Mouse (Mus musculus) retina, embryonic 14.5 days (tissue): ENCODE results near the gene Gdpd3.
A peak's percentile ranks its signal among the peaks of the same experiment; 100 is the strongest.

Experiments used
- DNase-seq: peaks from one replicate; pipeline ENCODE4 v3.0.0-alpha.2; 2015; ENCODE audit warnings: low spot score

Gdpd3 gene

DNA sequence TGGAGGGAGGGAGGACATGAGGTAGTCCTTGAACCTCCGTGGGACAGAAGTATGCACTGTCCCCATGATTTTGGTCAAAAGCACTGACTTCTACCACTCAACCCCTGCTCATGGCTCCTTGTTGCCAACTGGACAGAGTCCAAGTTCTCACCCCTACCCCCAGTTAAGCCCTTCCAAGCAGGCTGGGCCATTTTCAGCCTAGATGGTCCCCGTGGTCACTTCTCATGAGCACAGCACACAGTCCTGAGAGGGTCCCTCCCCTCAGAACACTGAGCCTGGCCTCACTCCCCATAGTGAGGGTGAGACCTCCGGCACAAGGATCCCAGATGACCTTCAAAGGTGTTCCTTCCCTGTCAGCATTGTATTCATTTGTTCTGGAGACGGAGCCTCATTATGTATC, 23.0 kb downstream of the Gdpd3 start:
- DNase-seq: no peak

DNA sequence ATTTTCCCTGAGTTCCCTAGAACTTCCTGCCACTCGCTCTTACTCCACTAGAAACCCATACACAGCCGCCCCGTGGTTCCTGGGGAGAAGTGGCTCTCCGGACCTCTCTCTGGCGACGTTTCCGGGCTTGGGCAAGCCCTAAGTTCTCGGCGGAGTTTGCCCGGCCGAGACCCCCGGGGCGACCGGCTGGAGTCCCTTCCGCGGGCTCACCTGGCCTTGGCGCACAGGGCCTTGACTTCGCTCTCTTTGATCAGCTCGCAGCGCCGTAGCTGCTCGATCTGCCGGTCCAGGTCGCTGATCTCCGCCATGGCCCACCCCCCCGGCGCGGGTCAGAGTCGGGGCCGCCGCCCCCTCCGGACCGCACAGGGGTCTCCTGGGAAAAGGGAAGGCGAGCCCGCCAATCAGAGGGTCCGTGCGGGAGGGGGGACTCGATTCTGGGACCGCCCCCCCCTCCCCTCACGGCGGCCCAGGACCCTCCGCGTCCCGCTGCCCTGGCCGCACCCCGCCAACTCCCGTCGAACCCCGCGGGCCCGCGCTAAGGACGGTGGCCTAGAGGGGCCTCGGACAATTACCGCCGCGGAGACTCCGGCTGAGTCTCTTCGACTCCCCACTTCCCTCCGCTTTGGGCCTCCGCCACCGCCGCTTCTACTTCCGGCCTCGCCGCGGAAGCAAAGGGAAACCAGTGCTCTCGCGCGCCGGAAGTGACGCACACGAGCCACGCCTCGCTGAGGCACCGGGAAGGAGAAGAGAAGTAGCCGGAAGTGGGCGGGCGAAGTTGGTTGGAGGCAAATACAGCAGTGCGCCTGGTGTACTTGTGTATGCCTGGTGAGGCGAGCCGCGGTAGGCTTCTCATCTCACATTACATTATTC, 26.0 kb downstream of the Gdpd3 start, which contains the start of gene Ppp4c:
Gene Ppp4c, minus strand, starts transcription at position 646 of the 870 bp plus-strand sequence.
- DNase-seq: peak; percentile 98

DNA sequence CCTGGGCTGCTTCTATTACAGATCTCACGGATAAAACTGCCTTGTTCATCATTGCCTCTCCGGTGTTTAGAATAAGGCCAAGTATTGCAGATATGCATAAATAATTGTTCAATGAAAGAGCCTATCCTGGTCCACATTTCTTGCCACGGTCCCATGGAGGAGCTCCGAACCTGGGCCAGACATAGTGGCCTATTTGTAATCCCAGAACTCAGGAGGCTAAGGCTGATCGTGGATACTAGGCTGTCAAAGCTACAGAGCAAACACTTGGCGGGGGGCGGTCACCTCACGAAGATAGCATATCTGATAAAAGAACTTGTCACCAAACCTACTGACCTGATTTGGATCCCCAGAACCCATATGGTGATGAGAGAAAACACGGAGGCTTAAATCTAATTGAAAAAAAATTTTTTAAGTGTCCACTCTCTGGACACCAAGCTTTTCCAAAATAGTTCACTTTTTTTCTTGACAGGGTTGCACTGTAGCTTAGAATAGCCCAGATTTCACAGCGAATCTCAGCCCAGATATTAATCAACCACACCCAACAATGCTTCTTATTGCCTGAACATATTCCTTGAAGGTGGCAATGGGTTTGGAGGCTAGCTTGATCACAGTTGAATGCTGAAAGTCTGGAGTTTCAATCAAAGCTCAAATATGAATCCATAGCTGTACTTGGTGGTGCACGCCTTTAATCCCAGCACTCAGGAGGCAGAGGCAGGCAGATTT, 26.7 kb downstream of the Gdpd3 start:
- DNase-seq: no peak

DNA sequence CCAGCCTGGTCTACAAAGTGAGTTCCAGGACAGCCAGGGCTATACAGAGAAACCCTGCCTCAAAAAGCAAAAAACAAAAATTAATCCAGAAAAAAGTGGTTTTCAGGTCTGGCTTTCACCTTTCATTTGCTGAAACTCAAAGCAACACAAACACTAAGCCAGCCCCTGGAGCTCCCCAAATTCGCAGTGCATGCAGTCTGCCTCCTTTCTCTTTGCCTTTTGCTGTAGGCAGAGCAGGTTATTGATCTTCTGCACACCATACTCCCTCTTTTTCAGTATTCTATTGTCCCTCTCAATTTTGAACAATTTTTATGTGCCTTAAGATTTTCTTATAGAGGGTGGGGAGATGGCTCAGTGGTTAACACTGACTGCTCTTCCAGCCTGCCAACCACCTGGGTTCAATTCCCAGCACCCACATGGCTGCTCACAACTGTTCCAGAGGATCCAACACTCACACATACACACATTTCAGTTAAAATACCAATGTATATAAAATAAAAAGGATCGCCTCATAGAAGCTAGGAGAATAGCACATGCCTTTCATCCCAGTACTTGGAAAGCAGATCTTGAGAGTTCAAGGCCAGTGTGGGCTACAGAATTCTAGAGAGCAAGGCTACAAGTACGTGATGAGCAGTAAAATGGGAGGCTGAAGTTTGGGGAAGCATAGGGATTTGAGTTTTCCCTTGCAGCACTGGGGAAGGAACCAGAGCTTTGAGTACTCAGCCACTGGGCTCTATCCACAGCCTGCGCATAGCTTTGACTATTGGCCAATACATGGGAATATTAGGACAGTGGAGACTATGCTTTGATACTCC, 27.5 kb downstream of the Gdpd3 start:
- no peak for DNase-seq

DNA sequence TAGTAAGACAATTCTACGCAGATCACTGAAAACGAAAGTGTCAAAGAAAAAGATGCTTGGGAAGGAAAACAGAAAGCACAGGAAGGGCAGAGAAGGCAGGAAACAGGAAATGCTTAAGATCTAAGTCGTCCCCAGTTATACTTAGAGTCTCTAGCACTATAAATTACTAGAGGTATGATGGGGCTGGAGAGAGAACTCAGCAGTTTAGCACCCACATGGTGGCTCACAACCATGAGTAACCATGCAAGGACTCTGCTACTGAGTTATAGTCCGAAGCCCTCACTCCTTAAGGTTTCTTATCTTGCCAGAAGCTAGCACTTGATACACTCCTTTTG, 28.1 kb downstream of the Gdpd3 start:
- DNase-seq: no peak

DNA sequence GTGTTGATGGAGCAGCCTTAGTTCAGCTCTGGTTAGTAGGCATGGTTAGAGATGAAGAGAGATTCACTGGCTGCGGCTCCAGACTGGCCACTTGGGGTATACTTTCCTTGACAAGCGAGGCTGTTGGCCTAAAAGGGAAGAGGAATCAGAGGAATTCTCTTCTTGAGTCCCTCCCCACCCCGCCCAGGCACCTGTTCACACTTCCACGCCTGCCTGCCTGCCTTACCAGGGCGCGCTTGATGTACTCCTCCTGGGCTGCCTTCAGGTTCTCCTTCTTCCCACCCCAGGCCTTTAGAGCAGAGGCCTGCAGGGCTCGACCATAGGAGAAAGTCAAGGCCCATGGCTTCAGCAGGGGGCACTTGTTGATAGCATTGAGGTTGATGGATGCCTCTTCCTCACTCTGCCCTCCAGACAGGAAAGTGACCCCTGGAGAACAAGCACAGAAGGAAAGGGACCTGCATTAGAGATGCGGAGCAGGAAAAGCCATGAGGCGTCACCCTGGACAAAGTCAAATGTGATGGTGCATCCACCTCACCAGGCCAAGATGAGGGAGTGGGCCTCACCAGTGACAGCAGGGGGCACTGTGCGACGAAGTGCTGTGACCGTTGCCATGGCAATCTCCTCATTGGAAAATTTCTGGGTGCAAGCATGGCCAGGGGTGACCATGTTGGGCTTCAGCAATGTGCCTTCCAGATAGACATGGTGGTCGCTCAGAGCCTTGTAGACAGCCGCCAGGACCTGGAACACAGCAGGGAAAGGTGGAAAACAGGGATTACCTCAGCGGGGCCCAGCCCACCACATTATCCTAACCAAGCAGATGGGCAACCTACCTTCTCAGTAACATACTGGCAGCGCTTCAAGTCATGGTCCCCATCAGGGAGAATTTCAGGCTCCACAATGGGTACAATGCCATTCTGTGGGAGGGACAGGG, 29.5 kb downstream of the Gdpd3 start:
- no peak for DNase-seq

DNA sequence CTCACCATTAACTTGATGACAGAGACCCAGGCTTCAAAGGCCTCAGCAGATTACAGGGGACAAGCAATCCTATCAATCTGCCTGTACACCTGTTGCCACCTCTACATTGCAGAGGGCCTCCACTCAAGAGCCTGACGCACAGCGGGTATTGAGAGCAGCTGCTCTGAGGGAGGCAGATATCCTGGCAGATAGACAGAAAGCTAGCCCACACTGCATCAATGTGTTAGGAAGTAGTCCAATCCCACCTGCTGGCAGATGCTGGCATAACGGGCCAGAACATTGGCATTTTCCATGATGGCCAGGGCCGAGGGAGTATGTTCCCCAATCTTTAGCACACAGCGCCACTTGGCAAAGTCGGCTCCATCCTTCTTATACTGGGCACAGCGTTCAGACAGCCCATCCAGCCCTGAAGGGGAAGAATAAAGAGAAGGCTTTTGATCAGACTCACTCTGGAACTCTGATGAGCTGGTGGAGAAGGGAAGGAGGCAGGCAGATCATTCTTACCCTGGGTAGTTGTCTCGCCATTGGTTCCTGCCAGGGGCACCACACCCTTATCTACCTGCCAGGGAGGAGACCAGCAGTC, 30.3 kb downstream of the Gdpd3 start:
- peak; percentile 54 for DNase-seq

DNA sequence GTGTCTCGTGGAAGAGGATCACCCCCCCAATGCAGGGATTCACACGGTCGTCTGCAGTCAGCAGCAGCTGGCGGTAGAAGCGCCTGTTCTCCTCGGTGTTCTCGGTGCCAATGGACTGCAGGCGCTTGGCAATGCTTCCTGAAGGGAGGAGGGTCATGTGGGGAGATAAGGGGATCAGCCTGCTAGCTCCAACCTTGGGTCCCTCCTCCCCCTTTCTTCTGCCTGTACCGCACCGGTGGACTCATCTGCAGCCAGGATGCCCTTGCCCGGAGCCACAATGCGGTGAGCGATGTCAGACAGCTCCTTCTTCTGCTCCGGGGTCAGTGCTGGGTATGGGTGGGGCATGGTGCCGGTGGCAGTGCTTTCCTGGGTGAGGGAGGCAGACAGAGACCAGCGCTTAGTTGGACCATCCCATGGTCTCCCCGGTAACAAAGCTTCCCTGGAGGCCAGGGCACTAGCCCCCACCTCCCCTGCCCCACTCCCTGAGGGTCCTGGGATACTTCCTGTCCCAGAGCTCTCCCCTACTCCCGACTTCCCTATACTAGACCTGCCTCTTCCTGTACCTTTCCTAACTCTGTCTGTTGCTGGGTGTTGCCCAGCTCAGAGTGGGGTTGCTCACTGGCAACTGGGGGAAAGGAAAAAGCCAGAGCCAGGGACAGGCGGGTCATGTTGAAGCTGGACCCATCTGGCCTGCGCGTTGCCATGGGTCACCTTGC, 31.4 kb downstream of the Gdpd3 start, which contains the start of gene Fam57b:
Gene Fam57b, plus strand, starts transcription at position 258 of the 716 bp plus-strand sequence.
- DNase-seq: peak; percentile 28

DNA sequence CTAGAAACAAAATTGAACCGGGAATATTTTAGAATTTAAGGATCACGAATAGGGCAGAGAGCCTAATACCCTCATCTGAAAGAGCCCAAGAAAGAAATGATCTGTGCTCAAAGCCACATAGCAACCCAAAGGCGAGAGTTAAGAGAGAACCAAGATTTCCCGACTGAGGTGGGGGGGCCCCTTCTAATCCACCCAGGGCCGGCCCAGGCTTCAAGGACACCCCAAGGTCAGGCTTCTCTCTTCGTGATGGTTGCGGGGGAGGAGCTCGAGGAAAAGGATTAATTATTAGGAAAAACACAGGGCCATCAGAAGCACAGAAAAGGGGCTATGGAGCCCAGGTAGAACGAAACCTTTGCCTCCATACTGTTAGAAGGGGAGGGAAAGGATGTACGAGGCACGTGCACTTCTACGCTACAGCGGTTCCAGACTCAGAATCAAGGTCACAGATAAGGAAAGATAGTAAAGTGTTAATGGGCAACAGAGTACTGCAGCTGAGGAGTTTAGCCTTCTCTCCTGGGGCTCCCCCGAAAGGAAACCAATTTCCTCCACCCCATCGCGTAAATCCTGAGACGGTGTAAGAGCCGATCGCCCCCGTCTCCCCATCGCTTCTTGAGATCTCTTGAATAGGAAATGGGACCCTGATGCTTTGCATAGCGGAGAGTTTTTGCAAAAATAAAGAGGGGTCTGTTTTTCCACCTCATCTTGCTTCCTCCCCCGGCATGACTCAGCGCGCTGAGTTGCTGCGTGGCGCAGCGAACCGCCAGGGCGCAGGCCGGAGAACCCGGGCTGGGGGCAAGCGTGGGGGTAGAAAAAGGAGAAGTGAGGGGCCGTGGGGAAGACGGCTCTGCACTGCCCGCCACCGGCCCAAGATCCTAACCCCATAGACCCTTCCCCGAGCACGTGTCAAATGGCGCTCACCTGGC, 32.3 kb downstream of the Gdpd3 start:
- no peak for DNase-seq

DNA sequence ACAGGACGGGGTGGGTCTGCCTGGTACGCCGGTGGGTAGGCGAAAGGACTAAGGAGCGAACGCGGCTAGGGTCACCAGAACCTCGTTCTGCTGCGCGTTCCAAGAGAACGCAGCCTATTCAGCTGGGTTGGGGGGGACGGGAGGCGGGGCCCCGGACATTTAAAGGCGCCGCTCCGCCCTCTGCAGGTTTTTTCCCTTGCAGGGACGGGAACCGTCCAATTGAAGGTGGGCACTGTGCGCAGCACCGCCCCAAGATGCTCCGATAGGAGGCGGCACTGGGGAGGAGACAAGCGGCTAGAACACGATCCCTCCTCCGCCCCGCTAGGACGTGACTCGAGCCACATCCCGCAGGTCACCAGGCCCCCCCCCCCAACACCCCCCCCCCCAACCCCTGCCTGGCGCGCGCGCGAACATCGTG, 32.9 kb downstream of the Gdpd3 start:
- peak; percentile 95 for DNase-seq

DNA sequence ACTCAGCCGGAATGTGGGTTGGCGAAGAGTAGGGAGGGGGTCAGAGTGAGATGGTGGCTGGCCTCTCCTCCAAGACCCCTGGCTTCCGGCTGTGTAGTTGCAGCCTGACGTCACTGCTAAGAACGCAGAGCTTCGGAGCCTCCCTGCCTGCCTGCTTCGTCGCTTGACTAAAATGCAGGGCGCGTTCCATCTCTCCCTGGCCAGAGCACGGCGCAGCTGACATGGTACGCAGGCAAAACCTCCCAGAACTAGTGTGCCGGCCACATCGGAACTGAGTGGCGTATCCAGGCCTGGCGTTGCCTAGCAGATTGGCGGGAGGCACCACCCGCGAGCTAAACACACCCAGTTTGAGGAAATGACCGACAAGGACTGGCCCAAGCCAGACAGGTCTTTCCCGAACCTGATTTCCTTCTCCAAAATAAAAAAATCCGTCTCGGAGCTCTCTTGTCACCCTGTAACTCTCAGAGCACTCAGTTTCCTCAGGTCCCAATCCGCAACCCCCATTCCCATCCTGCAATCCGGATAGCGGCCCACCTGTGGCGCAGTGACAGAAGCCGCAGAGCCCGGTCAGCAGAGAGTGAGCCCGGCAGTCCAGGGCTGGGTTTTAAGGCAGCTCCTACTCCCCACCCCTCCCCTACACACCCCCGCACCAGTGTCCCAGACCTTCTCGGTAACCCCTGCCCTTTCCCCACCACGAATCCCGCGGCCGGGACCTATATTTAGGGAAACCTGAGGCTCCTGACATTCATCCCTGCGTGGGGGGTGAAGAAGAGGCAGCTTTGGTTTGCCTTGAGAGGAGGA, 33.5 kb downstream of the Gdpd3 start:
- DNase-seq: peak; percentile 89

DNA sequence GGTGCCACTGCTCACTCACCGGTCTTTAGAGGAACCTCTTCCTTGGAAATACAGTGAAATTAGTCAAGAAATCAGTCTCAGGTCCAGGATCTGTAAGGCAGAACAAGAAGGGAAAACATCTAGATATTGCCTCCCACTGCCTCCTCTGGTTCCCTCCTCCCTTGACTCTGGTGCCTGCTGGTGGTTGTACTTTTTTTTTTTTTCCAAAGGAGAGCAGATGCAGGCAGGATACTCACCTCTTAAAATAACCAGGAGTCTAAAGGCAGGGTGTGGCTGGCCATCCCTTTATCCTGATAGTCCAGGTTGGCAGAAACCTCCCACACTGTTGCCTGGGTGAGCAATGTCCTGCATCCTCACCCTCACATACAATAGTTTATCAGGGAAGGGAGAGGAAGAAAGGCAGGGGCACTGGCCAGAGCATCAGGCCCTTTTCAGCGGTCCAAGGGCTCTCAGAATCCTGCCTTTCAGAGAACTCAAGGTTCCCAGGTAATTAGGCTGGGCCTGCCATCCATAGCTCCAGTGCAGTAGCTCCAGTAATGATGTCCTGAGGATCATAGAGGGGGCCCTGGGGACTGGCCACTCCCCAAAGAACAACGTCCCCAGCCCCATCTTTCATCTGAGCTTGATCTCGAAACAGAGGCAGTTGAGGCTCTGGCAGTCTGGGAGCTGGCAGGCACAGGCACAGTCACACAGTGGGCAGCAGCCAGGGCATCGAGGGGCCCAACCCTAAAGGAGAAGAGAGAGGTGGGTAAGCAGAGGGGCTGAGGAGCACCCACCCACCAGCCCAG, 34.3 kb downstream of the Gdpd3 start:
- DNase-seq: no peak

DNA sequence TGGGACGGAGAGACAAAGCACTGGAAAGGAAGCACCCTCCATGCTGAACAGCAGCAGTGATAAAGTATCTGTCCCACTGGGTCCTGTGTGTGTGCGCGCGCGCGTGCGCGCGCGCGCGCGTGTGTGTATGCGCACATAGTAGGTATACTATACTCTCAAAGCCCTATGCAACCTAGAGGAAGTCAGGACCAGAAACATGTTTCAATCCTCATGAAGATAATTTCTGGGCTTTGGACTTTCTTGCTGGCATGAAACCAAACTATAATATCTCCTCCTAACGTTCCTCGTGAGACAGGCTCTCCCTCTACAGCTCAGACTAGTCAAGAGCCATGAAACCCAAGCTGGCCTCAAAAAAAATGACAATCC, 34.9 kb downstream of the Gdpd3 start:
- no peak for DNase-seq

DNA sequence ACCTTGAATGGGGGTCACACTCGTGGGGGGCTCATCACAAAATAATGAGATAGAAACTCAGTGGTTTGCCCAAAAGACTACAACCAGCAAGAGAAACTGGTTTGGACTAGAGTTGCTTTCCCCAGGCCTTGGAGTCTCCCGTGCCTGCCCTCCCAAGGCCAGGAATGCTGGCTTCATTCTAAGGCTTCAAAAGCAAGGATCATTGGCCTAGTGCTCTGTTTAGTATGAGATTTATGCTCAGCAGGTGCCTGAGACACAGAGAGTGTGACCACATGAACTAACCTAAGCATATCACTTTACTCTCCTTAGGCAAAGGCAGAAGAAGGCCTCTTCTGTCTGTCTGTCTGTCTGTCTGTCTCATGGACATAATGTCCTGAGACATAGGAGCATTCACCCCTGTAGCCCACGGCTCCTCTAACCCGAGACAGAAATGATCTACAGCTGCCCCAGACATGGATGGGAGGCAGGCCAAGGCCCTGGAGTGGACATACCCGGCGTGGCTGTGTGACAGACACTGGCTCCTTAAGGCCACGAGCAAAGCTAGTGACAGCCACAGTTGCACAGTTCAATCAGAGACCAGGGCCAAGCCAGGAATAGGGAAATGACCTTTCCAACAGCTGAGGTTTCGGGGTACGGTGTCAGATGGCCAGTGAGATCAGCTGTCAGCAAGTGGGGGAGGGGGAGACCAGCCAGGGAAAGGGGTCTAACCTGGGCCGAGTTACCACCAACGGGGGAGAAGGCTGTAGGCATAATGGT, 36.2 kb downstream of the Gdpd3 start:
- DNase-seq: no peak

DNA sequence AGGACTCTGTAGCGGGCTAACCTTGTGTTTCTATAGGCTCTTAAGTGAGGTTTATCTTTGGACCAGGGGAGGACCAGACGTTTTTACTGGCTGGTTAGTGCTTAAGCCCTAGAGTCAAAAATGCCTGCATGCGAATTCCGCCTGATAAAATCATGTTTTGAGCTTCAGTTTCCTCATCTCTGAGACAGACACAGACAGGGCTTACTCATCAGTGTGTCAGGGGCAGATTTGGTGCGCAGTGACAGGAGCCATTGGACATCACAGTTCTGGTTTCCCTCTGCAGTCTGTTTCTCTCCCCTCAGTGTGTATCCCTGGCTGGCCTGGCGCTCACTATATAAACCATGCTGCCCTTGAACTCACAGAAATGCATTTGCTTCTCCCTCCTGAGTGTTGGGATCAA, 37.0 kb downstream of the Gdpd3 start:
- DNase-seq: no peak

DNA sequence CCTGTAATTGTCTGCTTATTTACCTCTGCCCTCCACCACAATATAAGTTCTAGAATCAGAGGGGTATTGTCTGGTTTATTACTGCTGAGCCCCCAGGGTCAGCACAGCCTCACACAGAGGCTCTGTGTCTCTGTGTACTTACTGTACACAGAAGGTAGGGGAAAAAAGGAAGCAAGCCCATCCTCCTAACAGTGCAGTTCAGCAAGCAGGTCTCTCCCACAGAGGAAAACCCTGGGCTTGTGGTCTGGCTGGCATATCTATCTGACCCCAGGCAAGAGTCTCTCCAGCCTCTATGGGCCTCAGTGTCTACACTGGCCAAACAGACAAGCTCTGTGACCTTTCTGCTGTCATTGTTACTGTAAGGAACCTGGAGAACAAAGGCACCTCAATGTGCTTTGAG, 37.6 kb downstream of the Gdpd3 start:
- no peak for DNase-seq

DNA sequence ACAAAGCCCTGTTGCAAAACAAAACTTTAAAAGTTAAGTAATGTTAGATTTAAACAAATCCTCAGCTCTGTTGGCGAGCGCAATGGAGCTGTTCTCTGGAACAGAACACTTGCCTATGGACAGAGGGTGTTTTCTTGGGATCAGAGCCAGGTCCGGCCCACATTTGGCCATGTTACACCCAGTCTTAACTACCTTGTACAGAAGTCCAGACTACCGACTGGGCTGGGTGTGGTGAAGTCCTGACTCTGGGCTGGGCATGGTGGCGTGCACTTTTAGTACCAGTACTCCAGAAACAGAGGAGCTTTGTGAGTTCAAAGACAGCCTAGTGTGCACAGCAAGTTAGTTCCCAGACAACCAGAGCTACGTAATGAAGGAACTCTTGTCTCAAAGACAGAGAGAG, 40.8 kb downstream of the Gdpd3 start:
- DNase-seq: no peak
